Mouse (Mus musculus): ENCODE measurements around the gene Fam117b.

DNA sequence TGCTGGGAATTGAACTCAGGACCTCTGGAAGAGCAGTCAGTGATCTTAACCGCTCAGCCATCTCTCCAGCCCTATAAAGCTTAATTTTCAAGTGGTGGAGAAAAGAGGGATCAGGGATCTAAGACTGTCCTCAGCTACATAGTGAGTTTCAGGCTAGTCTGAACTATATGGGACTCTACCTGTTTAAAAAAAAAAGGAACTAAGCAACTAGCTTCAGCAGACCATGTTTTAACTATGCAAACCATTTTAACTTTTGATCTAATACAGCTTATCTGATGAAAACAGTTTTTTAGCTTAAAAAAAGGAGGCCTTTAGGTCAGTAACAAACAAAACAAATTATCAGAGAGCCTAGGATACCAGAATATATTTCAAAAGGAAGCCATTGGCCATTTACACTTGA is 1.9 kb upstream of the Fam117b start:
- TF ChIP-seq MXI1 (IDR thresholded peaks at IDR 0.05; ENCODE audit: low read depth, low read length), result no peak
- no peak for TF ChIP-seq SIN3A (IDR thresholded peaks at IDR 0.05; ENCODE audit: low read length)
- no peak for TF ChIP-seq GABPA (IDR thresholded peaks at IDR 0.05; ENCODE audit: low read depth, low read length)
- TF ChIP-seq MEF2A (IDR thresholded peaks at IDR 0.05; ENCODE audit: extremely low read depth, insufficient replicate concordance, low read depth, low read length, poor library complexity, severe bottlenecking), result no peak
- no peak for TF ChIP-seq ZC3H11A (IDR thresholded peaks at IDR 0.05; ENCODE audit: low read depth, low read length)
- TF ChIP-seq E2F4 (IDR thresholded peaks at IDR 0.05; ENCODE audit: borderline replicate concordance, low read depth, low read length), result no peak
- no peak for TF ChIP-seq EP300 (IDR thresholded peaks at IDR 0.05; ENCODE audit: low read depth in 1 of 2, low read length in 2 of 2)
- TF ChIP-seq ETS1 (IDR thresholded peaks at IDR 0.05; ENCODE audit: low read depth, low read length), result no peak
- TF ChIP-seq CTCF (IDR thresholded peaks at IDR 0.05 in 2 of 3, conservative IDR thresholded peaks at IDR 0.05 in 1 of 3; ENCODE audit: control insufficient read depth in 1 of 3, insufficient read depth in 1 of 3, low read depth in 2 of 3, low read length in 3 of 3, poor library complexity in 1 of 3, severe bottlenecking in 1 of 3), result no peak
- no peak for TF ChIP-seq USF1 (IDR thresholded peaks at IDR 0.05; ENCODE audit: low read depth, low read length)
